ENCODE assay signal across 12 mouse cellular contexts in the genomic region with DNA sequence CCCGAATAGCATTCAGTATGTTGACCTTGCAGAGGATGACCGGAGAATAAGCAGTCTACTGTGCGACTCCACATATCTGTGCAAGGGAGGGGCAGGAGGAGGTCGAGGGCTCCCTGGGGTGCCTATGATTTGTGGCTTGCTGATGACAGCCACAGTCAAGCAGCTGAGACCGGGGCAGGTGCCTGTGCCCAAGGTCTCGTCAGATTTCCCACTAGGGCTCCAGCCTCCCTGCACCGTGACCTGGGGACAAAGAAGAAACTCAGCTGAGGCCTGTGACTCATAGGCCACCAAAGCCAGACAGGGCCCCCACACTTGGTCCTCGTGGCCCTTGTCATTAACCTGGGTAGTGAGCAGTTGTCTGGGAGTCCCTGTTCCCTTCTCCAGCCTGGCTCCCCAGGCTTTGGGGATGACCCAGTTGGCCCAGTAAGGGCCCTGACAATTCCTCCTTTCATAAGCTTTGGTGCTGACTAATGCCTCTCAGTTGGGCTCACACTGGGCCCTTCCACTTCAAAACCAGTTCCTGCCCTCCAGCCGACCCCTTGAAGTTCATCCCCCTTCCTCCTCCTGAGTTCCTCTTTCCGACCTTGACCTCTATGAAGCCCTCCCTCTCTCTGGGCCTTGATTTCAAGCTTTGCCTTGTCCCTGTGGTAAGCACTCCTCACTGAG. TPM values are rescaled to one million over a fixed set of nuclear protein-coding genes. Genes with fewer than 3 reads are reported as not detected.
A peak's percentile ranks its signal among the peaks of the same experiment; 100 is the strongest.
DNase-seq lines count a peak whose midpoint lies in the region; ATAC-seq and TF ChIP-seq lines count a peak whose summit lies in the region.
"Had no signal": no experiment of that assay in that cellular context is flagged by ENCODE, and none has a peak within 500 bp of the region (broad histone marks: within the 10 kb centered on the region; RNA-seq: fewer than 3 reads in every experiment).

No protein-coding gene starts in this region.

- H3K9ac ChIP-seq in intestine, postnatal 0 days (ENCODE audit: low read depth, low read length): no peak overlapping the region

- 68% methylated on average over 10 of the region's 10 CpGs for WGBS in intestine, postnatal 0 days

- H3K4me3 ChIP-seq in gastrocnemius, adult 2 months: no peak overlapping the region
- H3K4me3 ChIP-seq in C2C12 (ENCODE audit: insufficient read depth, poor library complexity, severe bottlenecking): no peak overlapping the region
- no peak overlapping the region for H3K4me3 ChIP-seq in embryonic fibroblast, embryonic 13.5 days (ENCODE audit: insufficient read depth, low read length)
- no peak overlapping the region for H3K4me3 ChIP-seq in intestine, postnatal 0 days (ENCODE audit: low read depth, low read length)
- H3K4me3 ChIP-seq: hindbrain, embryonic 10.5 days had no signal

- peak overlapping the region; percentile 31; the same call in 1 of the 2 replicates for H3K27ac ChIP-seq in gastrocnemius, adult 2 months
- H3K27ac ChIP-seq in embryonic fibroblast, embryonic 13.5 days (ENCODE audit: insufficient read depth, low read length): peak overlapping the region; percentile 16; the same call in 1 of the 2 replicates
- H3K27ac ChIP-seq in intestine, postnatal 0 days (ENCODE audit: low read depth, low read length): no peak overlapping the region
- H3K27ac ChIP-seq: hindbrain, embryonic 10.5 days had no signal

- peak; percentile 16 for DNase-seq in gastrocnemius, adult 2 months
- DNase-seq in gastrocnemius, postnatal 10 days: no peak
- peak; percentile 62 for DNase-seq in heart, postnatal 4 days
- no peak for DNase-seq in kidney, adult 8-10 months
- DNase-seq in thymus, postnatal 14 days: no peak
- DNase-seq: kidney, adult 11 months had no signal

- TF ChIP-seq CTCF in gastrocnemius, adult 2 months (IDR thresholded peaks at IDR 0.05): no peak
- TF ChIP-seq CTCF in C2C12 (IDR thresholded peaks at IDR 0.05; ENCODE audit: control insufficient read depth, insufficient read depth, insufficient read length): no peak
- TF ChIP-seq CTCF in embryonic fibroblast, embryonic 13.5 days (IDR thresholded peaks at IDR 0.05; ENCODE audit: borderline replicate concordance, insufficient read depth, low read length): no peak
- TF ChIP-seq CTCF in intestine, postnatal 0 days (IDR thresholded peaks at IDR 0.05; ENCODE audit: low read depth): no peak

- peaks cover 31% of the 10 kb centered on the region for H3K4me1 ChIP-seq in embryonic fibroblast, embryonic 13.5 days (ENCODE audit: control insufficient read depth, insufficient read depth, low read length)
- H3K4me1 ChIP-seq in intestine, postnatal 0 days (replicated peaks; ENCODE audit: control insufficient read depth, insufficient read depth, low read length): no peaks in the 10 kb centered on the region

- H3K27me3 ChIP-seq in C2C12 (ENCODE audit: control insufficient read depth, insufficient read depth, insufficient read length): no peaks in the 10 kb centered on the region
- H3K27me3 ChIP-seq in intestine, postnatal 0 days (replicated peaks; ENCODE audit: control insufficient read depth, insufficient read depth, low read length): no peaks in the 10 kb centered on the region; the same call in 1 of the 2 replicates

- no peak overlapping the region for H3ac ChIP-seq in C2C12 (ENCODE audit: control insufficient read depth, insufficient read length, low read depth)

- H3K79me2 ChIP-seq in C2C12 (ENCODE audit: control insufficient read depth, insufficient read depth): no peaks in the 10 kb centered on the region

- no peak overlapping the region for H3K4me2 ChIP-seq in intestine, postnatal 0 days (replicated peaks; ENCODE audit: low read depth)

- no peaks in the 10 kb centered on the region for H3K79me3 ChIP-seq in C2C12 (ENCODE audit: low read depth)

- H3K36me3 ChIP-seq in C2C12 (ENCODE audit: control insufficient read depth, insufficient read depth): no peaks in the 10 kb centered on the region
- H3K36me3 ChIP-seq in intestine, postnatal 0 days (ENCODE audit: control insufficient read depth, insufficient read depth): no peaks in the 10 kb centered on the region
- H3K36me3 ChIP-seq: hindbrain, embryonic 10.5 days had no signal

- H3K9me3 ChIP-seq in intestine, postnatal 0 days (ENCODE audit: control insufficient read depth): no peaks in the 10 kb centered on the region
- H3K9me3 ChIP-seq: hindbrain, embryonic 10.5 days had no signal

- TF ChIP-seq POLR2A in embryonic fibroblast, embryonic 13.5 days (IDR thresholded peaks at IDR 0.05; ENCODE audit: low read depth, low read length): no peak

- intact Hi-C loops in gastrocnemius, adult 2 months (cut with DNase I): no loop called here

- ATAC-seq in intestine, postnatal 0 days: no peak
- ATAC-seq: activated CD4-positive, CD25-positive, alpha-beta regulatory T cell, adult 4 months; midbrain, embryonic 16.5 days had no signal

TF ChIP-seq in C2C12, 6 proteins besides CTCF, POLR2A, EP300 and RAD21:
- no peak for TF ChIP-seq FOSL1 (IDR thresholded peaks at IDR 0.05; ENCODE audit: insufficient read depth, low read length, poor library complexity, severe bottlenecking)
- TF ChIP-seq USF1 (IDR thresholded peaks at IDR 0.05; ENCODE audit: low read depth): no peak
- no peak for TF ChIP-seq CEBPB (IDR thresholded peaks at IDR 0.05; ENCODE audit: low read depth)
- TF ChIP-seq MAX (IDR thresholded peaks at IDR 0.05): peak; percentile 56
- no peak for TF ChIP-seq MYOG (IDR thresholded peaks at IDR 0.05; ENCODE audit: control insufficient read depth, extremely low read depth, insufficient read length)
- peak; percentile 93 for TF ChIP-seq MYOD1 (IDR thresholded peaks at IDR 0.05; ENCODE audit: control insufficient read depth, insufficient read length, low read depth)

RNA-seq across cellular contexts. Expression of a gene that starts 39.4 kb away (rescaled TPM):
- under 1 TPM; 0.17 to 0.23 TPM for total RNA-seq in gastrocnemius, adult 2 months (2021)
- under 1 TPM; 0.47 to 0.77 TPM for total RNA-seq in gastrocnemius, postnatal 10 days (2021)
- polyA plus RNA-seq in C2C12 (2012; fragmentation: generic; extraction: Trizol): 1.0 TPM
- polyA plus RNA-seq in embryonic fibroblast, embryonic 13.5 days (2011; ENCODE audit: insufficient read length, low read depth, missing spikeins): 17.0 and 20.3 TPM in 2 replicates
- 1 to 10 TPM; 1.8 to 2.0 TPM for total RNA-seq in heart, postnatal 4 days (2021)
- 0.92 and 1.2 TPM in 2 replicates for polyA plus RNA-seq in intestine, postnatal 0 days (2015; fragmentation: Nextera tagmentation; extraction: Ambion mirVana)

Comparison
In these comparisons a context has a peak if more than half of its experiments do, and no peak if none do; other contexts are left out.
1. DNase-seq: peak in gastrocnemius, adult 2 months (single experiment) and heart, postnatal 4 days (single experiment); none in gastrocnemius, postnatal 10 days (single experiment), kidney, adult 8-10 months (0 of 2) and thymus, postnatal 14 days (single experiment).